Mouse (Mus musculus) cerebellum, postnatal 4 days (tissue): ENCODE measurements at regions not wholly inside any gene's neighbourhood (a gene's known extent, or its start where the extent isn't known, plus 50 kb on each side); places are given as distances from the start of the nearest gene placed in this dataset.

Experiments
- DNase-seq, 2 experiments: peaks; one replicate each; pipeline ENCODE4 v3.0.0; 2022; ENCODE audit warnings: low spot score in 2 of 2, mixed read lengths in 1 of 2

- peak in 1 of 2 experiments; percentile 4 for DNase-seq
These were observed 979.5 kb upstream of the Car8 start for GRCm38 (mm10) chr4:9218380-9218779.

- no peak for DNase-seq
These were observed 969.8 kb upstream of the Car8 start for GRCm38 (mm10) chr4:9208606-9209005.

- DNase-seq = no peak
These were observed 961.2 kb upstream of the Car8 start for GRCm38 (mm10) chr4:9200012-9200411.

DNA sequence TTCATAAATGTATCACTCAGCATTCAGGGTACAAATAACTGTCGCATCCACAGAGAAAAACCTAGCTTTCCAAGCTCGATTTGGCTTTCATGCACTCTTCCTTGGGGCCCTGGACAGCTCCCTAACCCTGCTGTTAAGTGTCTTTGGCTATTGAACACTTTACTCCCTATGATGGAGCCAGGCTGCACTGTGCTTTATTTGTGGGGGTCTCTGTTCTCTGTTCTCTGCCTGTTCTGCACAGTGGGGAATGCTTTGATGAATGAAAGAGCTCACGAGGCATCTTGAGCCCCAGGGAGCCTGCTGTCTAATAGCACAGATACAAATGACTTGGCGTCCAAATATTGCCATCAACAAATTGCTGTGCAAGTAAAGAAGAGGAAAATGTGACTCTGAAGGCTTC lies 957.6 kb upstream of the Car8 start:
- DNase-seq = no peak

- DNase-seq = no peak
These were observed 954.3 kb upstream of the Car8 start for GRCm38 (mm10) chr4:9193121-9193520.

GRCm38 (mm10) chr4:9185156-9185875 lies 946.5 kb upstream of the Car8 start:
- DNase-seq = no peak

DNA sequence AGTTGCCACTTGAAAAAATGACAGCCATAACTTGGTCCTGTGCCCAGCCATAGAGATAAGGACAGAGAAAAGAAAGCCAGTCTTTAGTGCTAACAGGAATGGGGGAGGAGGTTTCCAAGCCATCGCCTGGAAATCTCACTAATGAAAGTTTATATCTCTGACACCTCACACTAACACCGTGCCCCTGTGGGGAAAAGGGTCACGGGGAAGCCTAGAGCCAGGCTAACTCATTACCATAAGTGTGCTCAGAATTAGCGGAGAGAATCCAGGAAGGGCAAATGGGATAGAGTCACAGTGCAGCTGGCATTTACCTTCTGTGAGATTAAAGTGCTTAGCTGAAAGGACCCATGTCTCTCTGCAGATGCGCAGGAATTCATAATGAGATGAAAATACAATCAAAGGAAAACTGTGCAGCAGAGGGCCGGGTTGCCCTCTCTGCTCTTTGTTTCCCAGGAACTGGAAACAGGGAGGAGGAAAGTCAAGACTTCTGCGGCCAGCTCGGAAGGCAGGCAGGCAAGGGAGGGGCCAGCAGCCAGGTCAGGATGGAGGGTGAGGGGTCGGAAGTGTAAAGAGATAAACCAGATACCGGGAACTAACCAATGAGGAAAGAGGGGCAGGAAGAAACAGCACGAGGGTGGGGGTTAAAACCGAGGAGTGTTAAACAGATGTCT lies 945.7 kb upstream of the Car8 start:
- DNase-seq = no peak

GRCm38 (mm10) chr4:9174365-9174764 lies 935.5 kb upstream of the Car8 start:
- no peak for DNase-seq

DNA sequence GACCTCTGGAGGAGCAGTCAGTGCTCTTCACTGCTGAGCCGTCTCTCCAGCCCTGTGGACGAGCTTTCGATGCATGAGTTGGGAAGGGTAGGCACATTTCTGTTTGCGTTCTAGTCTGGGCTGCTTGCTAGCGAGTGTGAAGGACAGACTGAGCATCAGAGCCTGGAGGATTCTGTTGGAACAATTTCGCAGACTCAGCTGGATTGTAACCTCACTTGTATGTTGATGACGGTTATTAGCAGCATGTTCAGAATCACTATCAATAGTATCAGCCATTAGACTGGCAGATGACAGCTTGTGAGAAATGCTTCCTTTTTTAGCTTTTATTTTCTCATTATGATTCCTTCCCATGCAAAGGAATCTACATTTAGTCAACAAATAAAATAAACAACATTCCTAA lies 923.5 kb upstream of the Car8 start:
- DNase-seq = no peak

DNA sequence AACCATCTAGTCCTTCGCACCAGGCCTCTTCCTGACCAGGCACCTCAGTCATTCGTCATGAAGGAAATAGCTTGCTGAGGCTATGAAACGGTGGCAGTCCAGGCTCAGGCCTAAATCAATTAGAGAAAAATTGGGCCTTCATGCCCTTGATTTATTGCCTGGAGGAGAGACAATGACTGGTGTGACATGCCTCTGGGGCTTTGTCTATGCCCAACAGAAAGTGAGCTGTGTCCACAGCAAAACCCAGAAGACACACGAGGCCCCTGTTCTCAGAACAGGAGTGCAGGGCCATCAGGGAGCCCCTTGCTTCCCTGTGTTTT lies 922.9 kb upstream of the Car8 start:
- DNase-seq = no peak

DNA sequence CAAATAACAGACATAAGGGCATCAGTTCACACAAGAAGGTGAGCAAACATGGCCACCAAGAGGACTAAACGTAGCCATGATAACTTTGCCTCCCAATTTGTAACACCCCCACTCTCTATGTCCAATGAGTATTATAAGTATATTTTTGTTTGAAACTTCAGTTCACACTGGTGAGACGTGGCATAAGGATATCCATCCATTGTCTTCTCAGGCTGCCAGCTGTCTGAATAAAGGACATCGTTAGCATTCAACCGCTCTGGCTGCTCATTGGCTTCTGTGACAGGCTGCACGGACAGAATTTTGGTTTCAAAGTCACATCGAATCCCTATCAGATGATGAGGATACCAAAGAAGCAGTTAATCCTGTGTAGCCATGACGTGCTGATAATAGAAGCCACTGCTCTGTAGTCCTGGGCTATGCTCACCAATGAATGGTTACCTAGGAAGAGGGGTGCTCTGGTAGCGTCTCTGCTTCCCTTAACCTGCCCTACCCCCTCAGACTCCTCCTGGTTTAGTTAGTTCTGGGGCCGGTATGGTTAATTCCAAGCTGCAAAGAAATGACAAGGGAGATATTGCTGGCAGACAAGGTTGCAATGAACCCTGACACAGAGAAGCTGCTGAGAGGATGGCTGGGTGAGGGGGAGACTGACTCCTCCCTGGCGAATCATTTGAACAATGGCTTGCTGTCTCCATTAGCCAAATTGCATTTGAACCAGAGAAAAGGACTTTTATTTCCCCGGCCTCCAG lies 922.4 kb upstream of the Car8 start:
- DNase-seq = no peak

DNA sequence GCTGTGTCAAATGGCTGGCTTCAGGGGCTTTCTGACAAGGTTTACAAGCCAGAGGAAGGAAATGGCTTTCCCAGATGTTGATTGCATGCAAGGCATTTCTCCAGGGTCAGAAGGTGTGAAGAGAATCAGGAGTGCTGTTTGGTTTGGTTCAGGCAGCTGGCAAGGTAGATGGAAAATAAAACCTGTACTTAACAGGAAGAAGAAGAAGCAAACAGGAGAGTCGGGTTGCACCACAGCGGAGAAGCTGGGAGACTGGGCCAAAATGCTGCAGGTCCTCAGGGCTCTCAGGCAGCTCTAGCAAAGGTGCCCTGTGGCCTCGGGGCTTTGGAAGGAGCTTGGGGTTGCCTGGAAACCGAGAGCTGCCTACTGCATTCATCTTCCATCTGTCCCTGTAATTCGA lies 908.9 kb upstream of the Car8 start:
- DNase-seq = no peak

- peak in 1 of 2 experiments; percentile 0 for DNase-seq
These were observed 905.7 kb upstream of the Car8 start for GRCm38 (mm10) chr4:9144226-9145215.

- DNase-seq = peak in 1 of 2 experiments; percentile 0
These were observed 904.2 kb upstream of the Car8 start for GRCm38 (mm10) chr4:9143087-9143486.

DNA sequence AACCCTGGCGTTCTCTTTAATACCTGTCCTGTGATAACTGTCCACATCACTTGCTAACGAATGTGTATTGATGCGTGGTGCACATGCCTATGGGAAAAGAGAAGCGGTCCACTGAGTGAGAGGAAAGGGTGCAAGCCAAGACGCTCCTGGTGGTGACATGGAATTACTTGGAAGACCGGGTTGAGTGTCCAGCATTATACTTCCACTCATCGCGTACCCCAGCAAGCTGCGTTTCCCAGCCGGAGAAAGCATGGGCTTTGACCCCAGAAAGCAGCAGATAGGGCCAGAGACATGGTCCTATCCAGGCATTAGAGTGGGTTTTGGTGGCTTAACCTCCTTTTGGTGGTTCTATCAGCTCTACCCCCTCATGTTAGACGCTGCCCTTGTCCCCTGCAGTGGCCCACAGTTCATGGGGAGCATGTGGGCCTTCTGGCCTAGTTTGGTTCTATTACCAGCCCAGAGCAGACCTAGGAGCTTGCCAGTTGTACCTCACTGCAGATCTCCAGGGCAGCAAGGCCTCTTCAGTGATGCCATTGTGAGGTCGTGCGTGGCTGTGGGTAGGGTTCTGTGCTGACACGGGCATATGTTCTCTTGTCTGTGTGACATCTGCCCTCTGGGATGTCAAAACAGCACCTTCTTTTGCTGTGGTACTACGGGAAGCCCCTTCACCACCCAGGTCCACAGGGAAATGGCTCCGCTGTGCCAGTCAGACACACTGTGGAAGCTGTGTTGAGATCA lies 903.3 kb upstream of the Car8 start:
- peak; percentile 0 to 15 for DNase-seq

DNA sequence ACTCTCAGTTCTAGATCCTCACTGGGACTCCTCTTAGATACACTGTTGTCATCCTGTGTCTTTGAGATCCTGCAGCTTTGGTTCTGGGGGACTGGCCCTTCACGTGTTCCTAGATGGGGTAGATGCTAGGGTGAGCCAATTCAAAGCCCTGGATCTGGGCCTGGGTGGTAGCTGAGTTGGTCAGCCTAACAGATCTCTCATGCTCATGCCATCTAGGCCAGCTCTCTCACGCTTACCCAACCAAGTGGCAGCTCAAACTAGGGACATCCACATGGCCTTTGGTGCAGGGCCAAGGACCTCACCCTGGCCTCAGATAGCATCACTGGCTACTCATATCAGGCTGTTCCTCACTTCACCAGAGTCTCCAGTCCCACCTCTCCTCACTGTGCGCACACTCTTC lies 901.9 kb upstream of the Car8 start:
- peak in 1 of 2 experiments; percentile 14 for DNase-seq

- DNase-seq = no peak
These were observed 897.8 kb upstream of the Car8 start for GRCm38 (mm10) chr4:9136657-9137056.

DNA sequence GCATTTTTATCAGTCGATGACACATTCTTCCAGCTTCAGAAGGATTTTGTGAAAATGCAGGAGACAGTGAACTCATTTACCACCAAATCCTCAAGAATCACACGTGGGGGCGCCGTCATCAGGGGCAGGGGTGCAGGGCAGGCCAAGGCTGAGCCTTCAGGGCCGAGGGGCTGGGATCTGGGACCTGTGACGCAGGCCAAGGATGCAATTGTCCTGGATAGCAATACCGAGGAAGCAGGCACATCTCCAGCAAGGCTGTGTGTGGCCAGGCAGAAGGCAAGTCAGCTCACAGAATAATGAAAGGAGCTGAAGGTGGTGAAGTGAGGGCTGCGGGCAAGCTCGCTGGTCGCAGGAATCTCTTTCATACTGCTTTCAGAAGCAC lies 897.3 kb upstream of the Car8 start:
- peak; percentile 38 to 70 for DNase-seq

DNA sequence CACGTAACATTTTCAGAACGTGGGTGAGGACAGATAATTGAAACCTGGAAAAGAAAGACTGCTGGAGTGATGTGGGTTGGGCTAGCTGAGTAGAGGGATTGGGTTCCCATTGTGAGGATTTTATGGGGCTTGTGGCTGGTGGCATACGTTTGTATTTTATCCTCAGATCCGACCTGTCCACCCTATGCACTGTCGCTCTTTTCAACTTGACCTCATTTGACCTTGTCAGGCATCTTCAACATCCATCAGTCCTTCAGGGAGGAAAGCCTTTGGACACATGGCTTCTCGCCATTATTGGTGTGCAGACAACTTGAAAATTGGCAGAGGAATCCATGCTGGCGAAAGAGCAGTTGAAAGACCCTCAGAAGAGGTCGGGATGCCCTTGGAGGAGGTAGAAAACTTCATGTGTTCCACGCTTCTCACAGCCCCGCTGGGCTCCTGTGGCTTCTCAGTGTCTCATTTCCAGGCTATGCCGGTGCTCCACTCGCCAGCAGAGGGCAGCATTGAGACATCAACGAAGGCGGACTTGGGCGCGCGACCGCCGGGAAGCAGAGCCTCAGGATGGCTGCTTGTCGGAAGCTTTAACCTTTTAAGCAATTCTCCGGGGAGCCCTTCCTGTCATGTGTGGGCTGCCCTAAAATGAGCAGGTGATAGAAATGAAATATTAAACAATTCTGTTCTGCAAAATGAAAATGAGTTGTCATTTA lies 896.8 kb upstream of the Car8 start:
- DNase-seq = peak; percentile 99

DNA sequence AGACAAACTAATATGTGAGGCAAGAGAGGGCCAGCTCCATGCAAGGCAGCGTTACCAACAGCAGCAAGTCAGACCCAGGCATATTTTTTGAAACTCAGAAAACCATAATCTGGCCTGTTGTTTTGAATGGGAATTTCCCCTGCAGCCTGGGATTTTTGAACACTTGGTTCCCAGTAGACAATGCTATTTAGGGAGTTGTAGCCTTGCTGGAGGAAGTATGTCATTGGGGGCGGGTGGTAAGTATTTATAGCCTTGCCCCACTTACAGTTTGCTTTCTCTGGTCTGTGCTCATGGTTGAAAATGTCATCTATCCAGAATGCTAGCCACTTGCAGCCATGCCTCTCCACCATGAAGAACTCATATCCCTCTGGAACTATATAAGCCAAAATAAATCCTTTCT lies 894.9 kb upstream of the Car8 start:
- no peak for DNase-seq
